Mouse (Mus musculus) midbrain, embryonic 11.5 days (tissue): ENCODE results near the gene Ms4a4d. TPM values are rescaled to one million over a fixed set of nuclear protein-coding genes. Genes with fewer than 3 reads are reported as not detected.
"Not testable (repeated sequence)": the region's sequence is repeated elsewhere in the genome, so short reads cannot be mapped to it uniquely, and the experiment has no call there.

Source experiments
- ATAC-seq: fragments of 200-750 bp; cut with Nextera tagmentation; 2 replicates; pipeline ENCODE4 v1.8.0; 2017; ENCODE audit warnings: moderate TSS enrichment, moderate library complexity; ENCODE audit not compliant: low FRiP score
- DNase-seq: peaks from one replicate; pipeline ENCODE4 v3.0.0; 2015; ENCODE audit warnings: low spot score; ENCODE audit errors: missing footprints
- H3K27ac ChIP-seq: fragments of 300-500 bp; sonication (generic); 2 replicates; pipeline ENCODE4 v1.5.1; 2014; ENCODE audit warnings: low read depth, low read length
- H3K27me3 ChIP-seq: fragments of 300-500 bp; sonication (generic); 2 replicates; pipeline ENCODE4 v1.6.1; 2014; ENCODE audit warnings: mild to moderate bottlenecking, low read length, moderate library complexity, mixed read lengths; ENCODE audit not compliant: control insufficient read depth, insufficient read depth
- H3K36me3 ChIP-seq: fragments of 300-500 bp; sonication (generic); 2 replicates; pipeline ENCODE4 v1.6.1; 2014; ENCODE audit warnings: mild to moderate bottlenecking, low read length, moderate library complexity, mixed read lengths; ENCODE audit not compliant: control insufficient read depth, insufficient read depth
- H3K4me1 ChIP-seq: fragments of 300-500 bp; sonication (generic); 2 replicates; pipeline ENCODE4 v1.6.1; 2014; ENCODE audit warnings: low read length; ENCODE audit not compliant: control insufficient read depth, insufficient read depth
- H3K4me2 ChIP-seq: fragments of 300-500 bp; sonication (generic); 2 replicates; pipeline ENCODE4 v1.6.1; 2014; ENCODE audit warnings: mild to moderate bottlenecking, moderate library complexity
- H3K4me3 ChIP-seq: fragments of 300-500 bp; sonication (generic); 2 replicates; pipeline ENCODE4 v1.5.1; 2014; ENCODE audit warnings: low read depth, low read length
- H3K9ac ChIP-seq: fragments of 300-500 bp; sonication (generic); 2 replicates; pipeline ENCODE4 v1.6.1; 2014; ENCODE audit warnings: low read length
- H3K9me3 ChIP-seq: fragments of 300-500 bp; sonication (generic); 2 replicates; pipeline ENCODE4 v1.6.1; 2016; ENCODE audit warnings: low read length; ENCODE audit not compliant: control insufficient read depth
- WGBS: fragments of 180-500 bp; shearing (Covaris S2); extraction: QIAGEN DNeasy Blood & Tissue Kit; methylation state at CpG from one replicate; pipeline ENCODE4 v1.1.7; 2014; 5-methylcytosine and 5-hydroxymethylcytosine counted together
- polyA plus RNA-seq: library from polyadenylated mRNA; unstranded; fragments of >200 nt; fragmentation: Nextera tagmentation; extraction: Ambion mirVana; gene quantifications from 2 replicates; pipeline ENCODE4 v1.2.1, GENCODE M21; 2014

The Ms4a4d gene
- polyA plus RNA-seq, 1 experiment from 2014 or later = 0.40 TPM

- not testable (repeated sequence) for H3K36me3 ChIP-seq, H3K27ac ChIP-seq, H3K9me3 ChIP-seq, H3K4me2 ChIP-seq, H3K4me1 ChIP-seq, H3K27me3 ChIP-seq, H3K4me3 ChIP-seq, DNase-seq, H3K9ac ChIP-seq, ATAC-seq
- WGBS = 97% methylated on average over 1 of the region's 1 CpGs
These were observed 3.7 kb downstream of the Ms4a4d start for GRCm38 (mm10) chr19:11540166-11540821.

GRCm38 (mm10) chr19:11544383-11544782, 7.8 kb downstream of the Ms4a4d start:
- H3K9me3 ChIP-seq, H3K27ac ChIP-seq, H3K9ac ChIP-seq, H3K4me1 ChIP-seq, H3K27me3 ChIP-seq, DNase-seq, H3K4me2 ChIP-seq, H3K36me3 ChIP-seq, H3K4me3 ChIP-seq, ATAC-seq: not testable (repeated sequence)
- WGBS = 83% methylated on average over 2 of the region's 2 CpGs

GRCm38 (mm10) chr19:11547911-11548310, 11.3 kb downstream of the Ms4a4d start:
- Histone ChIP-seq H3K9me3 (no peaks in the 10 kb centered on the region), H3K4me2 (no peak overlapping the region), H3K36me3 (no peaks in the 10 kb centered on the region), H3K9ac (no peak overlapping the region), H3K27me3 (no peaks in the 10 kb centered on the region), H3K4me1 (no peaks in the 10 kb centered on the region), H3K27ac (no peak overlapping the region), H3K4me3 (no peak overlapping the region)
- DNase-seq = no peak
- ATAC-seq = no peak

- no peak for ATAC-seq
- 84% methylated on average over 5 of the region's 5 CpGs for WGBS
These were observed 18.1 kb downstream of the Ms4a4d start for GRCm38 (mm10) chr19:11554726-11555125.

GRCm38 (mm10) chr19:11559560-11559959, 23.0 kb downstream of the Ms4a4d start:
- not testable (repeated sequence) for H3K9ac ChIP-seq, H3K27ac ChIP-seq, H3K27me3 ChIP-seq, H3K4me1 ChIP-seq, H3K36me3 ChIP-seq, ATAC-seq, H3K9me3 ChIP-seq, DNase-seq, H3K4me3 ChIP-seq, H3K4me2 ChIP-seq

More at GRCm38 (mm10) chr19:11554726-11555125, 18.1 kb downstream of the Ms4a4d start:
- Histone ChIP-seq H3K27ac (no peak overlapping the region), H3K4me2 (no peak overlapping the region), H3K27me3 (no peaks in the 10 kb centered on the region), H3K36me3 (no peaks in the 10 kb centered on the region), H3K9ac (no peak overlapping the region), H3K9me3 (no peaks in the 10 kb centered on the region), H3K4me3 (no peak overlapping the region), H3K4me1 (no peaks in the 10 kb centered on the region)
- no peak for DNase-seq

- Histone ChIP-seq H3K4me1 (no peaks in the 10 kb centered on the region), H3K27ac (no peak overlapping the region), H3K9ac (no peak overlapping the region), H3K9me3 (no peaks in the 10 kb centered on the region), H3K4me3 (no peak overlapping the region), H3K36me3 (no peaks in the 10 kb centered on the region), H3K27me3 (no peaks in the 10 kb centered on the region), H3K4me2 (no peak overlapping the region)
- ATAC-seq (no peak), DNase-seq (no peak)
- 89% methylated on average over 8 of the region's 8 CpGs for WGBS
These were observed 38.4 kb downstream of the Ms4a4d start for GRCm38 (mm10) chr19:11574965-11575364.

GRCm38 (mm10) chr19:11589205-11589604, 52.6 kb downstream of the Ms4a4d start:
- H3K4me1 ChIP-seq = no peaks in the 10 kb centered on the region
- H3K36me3 ChIP-seq = no peaks in the 10 kb centered on the region
- ATAC-seq (no peak), DNase-seq (no peak)
- H3K9me3 ChIP-seq = no peaks in the 10 kb centered on the region
- H3K27ac ChIP-seq = no peak overlapping the region
- H3K27me3 ChIP-seq = no peaks in the 10 kb centered on the region
- no peak overlapping the region for H3K4me3 ChIP-seq
- H3K9ac ChIP-seq = no peak overlapping the region
- no peak overlapping the region for H3K4me2 ChIP-seq
- WGBS = 76% methylated on average over 4 of the region's 4 CpGs

- no peak overlapping the region for H3K4me3 ChIP-seq
- H3K36me3 ChIP-seq = no peaks in the 10 kb centered on the region
- DNase-seq (no peak), ATAC-seq (no peak)
- H3K4me2 ChIP-seq = no peak overlapping the region
- 75% methylated on average over 2 of the region's 2 CpGs for WGBS
- no peaks in the 10 kb centered on the region for H3K27me3 ChIP-seq
- no peaks in the 10 kb centered on the region for H3K4me1 ChIP-seq
- no peaks in the 10 kb centered on the region for H3K9me3 ChIP-seq
- no peak overlapping the region for H3K9ac ChIP-seq
- H3K27ac ChIP-seq = no peak overlapping the region
These were observed 53.4 kb downstream of the Ms4a4d start for GRCm38 (mm10) chr19:11589891-11590449.

- no peaks in the 10 kb centered on the region for H3K36me3 ChIP-seq
- H3K9me3 ChIP-seq = no peaks in the 10 kb centered on the region
- no peak for DNase-seq
These were observed 64.7 kb downstream of the Ms4a4d start for GRCm38 (mm10) chr19:11601349-11601748.

More at GRCm38 (mm10) chr19:11601349-11601748, 64.7 kb downstream of the Ms4a4d start:
- ATAC-seq = no peak
- H3K4me3 ChIP-seq = no peak overlapping the region
- no peak overlapping the region for H3K9ac ChIP-seq
- no peaks in the 10 kb centered on the region for H3K4me1 ChIP-seq
- no peak overlapping the region for H3K27ac ChIP-seq
- WGBS = 93% methylated on average over 3 of the region's 3 CpGs
- H3K27me3 ChIP-seq = no peaks in the 10 kb centered on the region
- no peak overlapping the region for H3K4me2 ChIP-seq
